Mouse (Mus musculus) neural tube, embryonic 13.5 days (tissue): Measurements from ENCODE around the gene Itga8. TPM values are rescaled to one million over a fixed set of nuclear protein-coding genes. Genes with fewer than 3 reads are reported as not detected.

Source experiments
- ATAC-seq: fragments of 200-750 bp; cut with Nextera tagmentation; 2 replicates; pipeline ENCODE4 v1.8.0; 2017; ENCODE audit warnings: low read depth, mild to moderate bottlenecking, moderate TSS enrichment, moderate library complexity
- H3K27ac ChIP-seq: fragments of 300-500 bp; sonication (generic); replicated peaks from 2 replicates; pipeline ENCODE4 v1.5.1; 2015; ENCODE audit warnings: moderate library complexity, mild to moderate bottlenecking, inconsistent platforms
- H3K27me3 ChIP-seq: fragments of 300-500 bp; sonication (generic); 2 replicates; pipeline ENCODE4 v1.6.1; 2015; ENCODE audit warnings: mild to moderate bottlenecking, inconsistent platforms
- H3K36me3 ChIP-seq: fragments of 300-500 bp; sonication (generic); 2 replicates; pipeline ENCODE4 v1.6.1; 2015; ENCODE audit warnings: mild to moderate bottlenecking, inconsistent platforms
- H3K4me1 ChIP-seq: fragments of 300-500 bp; sonication (generic); replicated peaks from 2 replicates; pipeline ENCODE4 v1.6.1; 2015; ENCODE audit warnings: inconsistent platforms
- H3K4me2 ChIP-seq: fragments of 300-500 bp; sonication (generic); 2 replicates; pipeline ENCODE4 v1.6.1; 2015; ENCODE audit warnings: inconsistent platforms, mild to moderate bottlenecking, moderate library complexity
- H3K4me3 ChIP-seq: fragments of 300-500 bp; sonication (generic); 2 replicates; pipeline ENCODE4 v1.5.1; 2015; ENCODE audit warnings: mild to moderate bottlenecking, inconsistent platforms
- H3K9ac ChIP-seq: fragments of 300-500 bp; sonication (generic); 2 replicates; pipeline ENCODE4 v1.6.1; 2015; ENCODE audit warnings: moderate library complexity, mild to moderate bottlenecking, inconsistent platforms
- H3K9me3 ChIP-seq: fragments of 300-500 bp; sonication (generic); 2 replicates; pipeline ENCODE4 v1.6.1; 2016; ENCODE audit warnings: inconsistent platforms
- WGBS: fragments of 180-500 bp; shearing (Covaris S2); methylation state at CpG from one replicate; pipeline ENCODE4 v1.1.7; 2015; 5-methylcytosine and 5-hydroxymethylcytosine counted together
- polyA plus RNA-seq: library from polyadenylated mRNA; unstranded; fragments of >200 nt; fragmentation: Nextera tagmentation; extraction: Ambion mirVana; gene quantifications from 2 replicates; pipeline ENCODE4 v1.2.1, GENCODE M21; 2015

The Itga8 gene
- polyA plus RNA-seq, 1 experiment from 2014 or later = 3.4 TPM

DNA sequence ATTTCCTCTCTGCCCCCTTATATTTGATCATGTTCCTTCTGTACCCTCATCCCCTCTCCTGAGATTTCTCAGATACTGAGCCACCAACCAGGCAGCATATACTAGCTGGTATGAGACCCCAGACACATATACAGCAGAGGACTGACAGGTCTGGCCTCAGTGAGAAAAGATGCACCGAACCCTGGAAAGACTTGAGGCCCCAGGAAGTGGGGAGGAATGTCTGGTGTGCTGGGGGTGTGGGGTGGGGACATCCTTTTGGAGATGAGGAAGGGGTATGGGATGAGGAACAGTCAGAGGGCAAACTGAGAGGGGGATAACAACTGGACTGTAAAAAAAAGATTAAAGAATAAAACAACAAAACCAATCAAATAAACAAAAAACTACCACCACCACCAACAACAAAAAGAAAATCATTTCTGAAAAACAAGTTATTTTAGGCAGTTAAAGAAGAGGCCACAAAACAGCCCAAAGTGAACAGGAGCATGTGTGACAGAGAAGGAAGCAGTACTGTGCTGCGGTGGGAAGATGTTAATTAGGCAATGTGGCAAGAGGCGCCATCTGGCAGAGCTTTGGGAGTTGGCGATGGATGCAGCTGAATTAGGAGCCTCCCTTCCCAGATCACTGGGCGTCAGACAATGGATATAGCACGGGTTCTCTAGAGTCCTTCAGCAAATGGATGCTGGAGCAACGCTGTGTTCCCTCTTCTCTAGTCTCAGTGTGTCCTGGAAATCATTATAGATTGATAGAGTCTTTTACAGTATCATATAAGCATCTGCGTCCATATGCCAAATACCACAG, 9.5 kb downstream of the Itga8 start:
- H3K4me2 ChIP-seq = no peak overlapping the region
- no peak overlapping the region for H3K9ac ChIP-seq
- WGBS = 38% methylated on average over 8 of the region's 8 CpGs
- peak overlapping the region; percentile 35 for H3K27ac ChIP-seq
- H3K9me3 ChIP-seq = no peaks in the 10 kb centered on the region
- no peaks in the 10 kb centered on the region for H3K36me3 ChIP-seq
- no peak overlapping the region for H3K4me3 ChIP-seq
- H3K4me1 ChIP-seq = peaks cover 9% of the 10 kb centered on the region; the same call in 1 of the 2 replicates
- no peaks in the 10 kb centered on the region for H3K27me3 ChIP-seq
- peak; percentile 92 for ATAC-seq

DNA sequence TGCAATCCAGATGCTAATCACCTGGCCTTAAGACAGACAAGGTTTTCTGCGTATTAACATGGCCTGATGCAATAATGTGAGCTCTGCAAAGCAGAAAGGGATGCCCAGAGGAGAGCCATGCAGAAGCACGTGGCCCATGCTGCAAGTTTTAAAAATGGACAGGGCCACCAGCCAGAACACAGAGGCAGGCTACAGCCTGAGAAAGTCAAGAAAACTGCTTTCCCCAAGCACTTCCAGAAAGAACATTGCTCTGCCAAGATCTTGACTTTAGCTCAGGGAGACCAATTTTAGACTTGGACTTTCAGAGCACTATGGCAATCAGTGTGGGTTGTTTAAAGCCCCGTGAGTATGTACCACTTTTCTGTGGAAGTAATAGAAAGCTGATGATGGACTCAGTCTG, 11.5 kb downstream of the Itga8 start:
- no peaks in the 10 kb centered on the region for H3K27me3 ChIP-seq
- H3K4me1 ChIP-seq = peaks cover 9% of the 10 kb centered on the region; the same call in 1 of the 2 replicates
- H3K4me3 ChIP-seq = no peak overlapping the region
- no peak overlapping the region for H3K9ac ChIP-seq
- H3K9me3 ChIP-seq = no peaks in the 10 kb centered on the region
- H3K27ac ChIP-seq = no peak overlapping the region
- no peaks in the 10 kb centered on the region for H3K36me3 ChIP-seq
- no peak for ATAC-seq
- no peak overlapping the region for H3K4me2 ChIP-seq
- 87% methylated on average over 3 of the region's 3 CpGs for WGBS

DNA sequence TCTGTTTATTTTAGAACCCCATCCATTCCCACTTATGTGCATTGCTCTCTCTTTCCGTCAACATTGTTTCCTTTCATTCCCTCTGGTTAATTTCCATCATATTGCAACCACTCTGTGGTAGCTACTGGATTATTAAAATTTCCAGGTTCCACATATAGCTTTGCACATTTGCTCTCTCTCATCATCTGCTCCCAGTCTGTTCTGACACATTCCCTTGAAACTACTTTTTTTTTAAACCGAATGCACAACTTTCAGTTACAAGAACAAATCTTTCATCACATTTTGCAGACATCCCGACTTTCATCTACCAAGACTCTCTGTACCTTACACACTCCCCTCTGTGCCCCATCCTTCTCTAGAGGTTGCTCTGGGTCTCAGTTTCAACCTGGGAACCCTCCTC, 13.9 kb downstream of the Itga8 start:
- 86% methylated on average over 3 of the region's 3 CpGs for WGBS
- H3K4me3 ChIP-seq = no peak overlapping the region
- no peak overlapping the region for H3K4me2 ChIP-seq
- H3K36me3 ChIP-seq = no peaks in the 10 kb centered on the region
- no peaks in the 10 kb centered on the region for H3K9me3 ChIP-seq
- H3K27ac ChIP-seq = no peak overlapping the region
- H3K4me1 ChIP-seq = peaks cover 5% of the 10 kb centered on the region; the same call in 1 of the 2 replicates
- no peaks in the 10 kb centered on the region for H3K27me3 ChIP-seq
- no peak overlapping the region for H3K9ac ChIP-seq
- ATAC-seq = no peak

DNA sequence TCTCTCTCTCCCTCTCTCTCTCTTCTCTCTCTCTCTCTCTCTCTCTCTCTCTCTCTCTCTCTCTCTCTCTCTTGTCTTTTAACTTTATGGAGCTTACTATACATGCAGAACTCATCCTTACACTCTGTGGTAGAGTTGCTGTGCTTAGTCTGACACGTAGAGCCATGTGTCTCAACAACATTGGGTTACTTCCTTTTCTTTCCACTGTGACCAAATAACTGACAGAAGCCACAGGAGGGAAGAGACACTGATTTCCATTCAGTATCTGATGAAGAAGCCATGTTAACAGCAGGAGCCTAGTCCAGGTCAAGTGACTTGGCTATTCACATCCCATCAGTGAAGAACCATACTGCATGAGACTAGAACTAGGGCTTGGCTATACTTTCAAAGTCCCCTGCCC, 21.1 kb downstream of the Itga8 start:
- no peak overlapping the region for H3K4me2 ChIP-seq
- no peaks in the 10 kb centered on the region for H3K9me3 ChIP-seq
- no peak for ATAC-seq
- H3K9ac ChIP-seq = no peak overlapping the region
- no peak overlapping the region for H3K27ac ChIP-seq
- WGBS = 70% methylated on average over 1 of the region's 1 CpGs
- H3K4me3 ChIP-seq = no peak overlapping the region
- no peaks in the 10 kb centered on the region for H3K36me3 ChIP-seq
- no peaks in the 10 kb centered on the region for H3K27me3 ChIP-seq
- H3K4me1 ChIP-seq = no peaks in the 10 kb centered on the region

GRCm38 (mm10) chr2:12279070-12279612, 22.6 kb downstream of the Itga8 start:
- no peaks in the 10 kb centered on the region for H3K4me1 ChIP-seq
- H3K4me3 ChIP-seq = no peak overlapping the region
- ATAC-seq = no peak
- H3K27me3 ChIP-seq = no peaks in the 10 kb centered on the region
- no peaks in the 10 kb centered on the region for H3K36me3 ChIP-seq
- H3K9ac ChIP-seq = no peak overlapping the region
- H3K9me3 ChIP-seq = no peaks in the 10 kb centered on the region
- no peak overlapping the region for H3K27ac ChIP-seq
- WGBS = 54% methylated on average over 4 of the region's 4 CpGs
- no peak overlapping the region for H3K4me2 ChIP-seq

DNA sequence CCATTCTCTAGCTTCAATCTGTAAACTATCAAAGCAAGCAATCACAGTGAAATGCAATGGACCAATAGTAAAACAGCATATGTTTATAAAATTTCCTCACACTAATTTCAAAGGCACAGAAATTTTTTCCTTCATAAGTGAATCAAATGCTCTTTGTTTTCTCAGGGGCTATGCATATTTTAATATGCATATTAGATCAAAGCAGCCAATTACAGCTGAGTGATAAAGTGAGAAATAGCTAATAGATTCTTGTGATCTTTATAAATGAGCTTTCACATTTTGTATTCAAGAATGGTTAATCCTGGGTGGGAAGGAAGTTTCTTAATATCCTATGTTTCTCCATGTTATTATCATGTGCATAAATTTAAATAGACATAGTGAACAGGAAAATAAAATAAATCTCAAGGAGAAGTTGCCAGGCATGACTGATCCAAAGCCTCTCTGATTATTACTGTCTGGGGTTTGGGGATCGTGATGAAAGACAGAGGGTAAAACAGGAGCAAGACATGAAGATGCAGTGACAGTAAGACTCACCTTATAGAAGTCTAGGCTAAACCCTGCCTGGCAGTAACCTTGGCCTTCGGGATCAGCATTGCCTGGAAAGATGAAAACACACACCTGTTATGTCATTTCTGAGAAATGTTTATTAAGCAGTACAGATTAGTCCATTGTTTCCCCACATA, 44.9 kb downstream of the Itga8 start:
- H3K4me1 ChIP-seq = no peaks in the 10 kb centered on the region; the same call in 1 of the 2 replicates
- 80% methylated on average over 2 of the region's 2 CpGs for WGBS
- H3K4me2 ChIP-seq = no peak overlapping the region
- no peaks in the 10 kb centered on the region for H3K36me3 ChIP-seq
- no peak overlapping the region for H3K9ac ChIP-seq
- H3K27ac ChIP-seq = no peak overlapping the region
- H3K9me3 ChIP-seq = no peaks in the 10 kb centered on the region
- H3K4me3 ChIP-seq = no peak overlapping the region
- ATAC-seq = no peak
- H3K27me3 ChIP-seq = no peaks in the 10 kb centered on the region

DNA sequence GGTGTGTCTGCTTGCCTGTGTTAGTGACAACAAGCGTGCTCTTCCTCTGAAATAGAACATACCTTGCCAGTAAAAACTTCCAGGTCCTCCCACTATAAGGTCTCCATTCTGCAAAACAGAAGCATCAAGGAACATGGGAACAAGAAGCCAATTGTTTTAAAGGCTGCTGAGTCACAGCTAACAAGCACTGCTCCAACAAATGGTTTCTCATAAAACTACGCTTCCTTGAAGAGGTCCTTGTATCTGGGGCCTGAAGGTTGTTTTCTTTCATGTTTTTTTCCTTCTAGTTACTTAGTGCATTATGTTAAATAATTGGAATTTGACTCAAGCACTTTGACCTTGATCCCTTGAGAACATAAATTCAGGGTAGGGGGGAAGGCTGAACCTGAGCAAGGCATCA, 45.8 kb downstream of the Itga8 start:
- Histone ChIP-seq H3K4me3 (no peak overlapping the region), H3K27me3 (no peaks in the 10 kb centered on the region), H3K9ac (no peak overlapping the region), H3K27ac (no peak overlapping the region), H3K9me3 (no peaks in the 10 kb centered on the region), H3K36me3 (no peaks in the 10 kb centered on the region), H3K4me2 (no peak overlapping the region), H3K4me1 (no peaks in the 10 kb centered on the region; the same call in 1 of the 2 replicates)
- 73% methylated on average over 2 of the region's 2 CpGs for WGBS
- no peak for ATAC-seq

DNA sequence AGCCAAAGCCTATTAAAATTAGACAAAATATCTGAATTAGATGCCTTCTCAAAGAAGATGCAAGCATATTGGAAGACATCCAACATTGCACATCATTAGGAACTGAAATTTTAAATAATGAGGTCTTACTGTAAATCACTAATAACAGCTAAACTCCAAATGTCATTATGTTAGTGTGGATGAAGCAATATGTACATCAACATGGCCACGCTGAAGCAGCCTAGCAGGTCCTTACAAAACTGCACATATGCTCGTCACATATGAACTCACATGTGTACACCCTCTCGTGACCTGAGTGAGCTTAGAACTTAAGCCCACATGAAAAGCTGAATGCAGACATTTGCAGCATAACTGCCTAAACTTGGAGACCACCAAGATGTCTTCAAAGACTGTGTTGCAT, 66.4 kb downstream of the Itga8 start:
- H3K9ac ChIP-seq = no peak overlapping the region
- no peaks in the 10 kb centered on the region for H3K9me3 ChIP-seq
- H3K4me3 ChIP-seq = no peak overlapping the region
- 89% methylated on average over 3 of the region's 3 CpGs for WGBS
- no peak overlapping the region for H3K4me2 ChIP-seq
- H3K4me1 ChIP-seq = no peaks in the 10 kb centered on the region
- no peak for ATAC-seq
- no peak overlapping the region for H3K27ac ChIP-seq
- no peaks in the 10 kb centered on the region for H3K27me3 ChIP-seq
- no peaks in the 10 kb centered on the region for H3K36me3 ChIP-seq

DNA sequence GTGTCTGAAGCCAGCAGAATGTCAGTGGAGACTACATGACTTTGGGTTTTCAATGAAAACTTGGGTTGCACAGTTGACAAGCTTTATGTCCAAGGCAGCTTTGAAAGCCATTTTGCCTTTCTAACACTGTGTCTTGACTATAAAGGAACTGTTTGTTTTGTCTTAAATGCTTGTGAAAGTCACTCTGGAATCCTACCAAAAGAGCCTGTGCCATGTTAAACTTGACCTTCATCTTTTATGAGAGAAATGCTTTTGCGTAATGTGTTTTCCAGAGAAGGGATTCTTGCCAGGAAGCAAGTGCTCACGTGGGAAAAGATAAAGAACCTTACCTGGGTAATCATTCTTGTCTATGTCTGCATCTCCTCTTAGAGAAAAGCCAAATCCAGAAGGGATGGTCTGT, 72.0 kb downstream of the Itga8 start:
- Histone ChIP-seq H3K9me3 (no peaks in the 10 kb centered on the region), H3K4me3 (no peak overlapping the region), H3K4me1 (no peaks in the 10 kb centered on the region), H3K36me3 (no peaks in the 10 kb centered on the region), H3K27ac (no peak overlapping the region), H3K9ac (no peak overlapping the region), H3K27me3 (no peaks in the 10 kb centered on the region), H3K4me2 (no peak overlapping the region)
- ATAC-seq = no peak
- 76% methylated on average over 2 of the region's 2 CpGs for WGBS

- Histone ChIP-seq H3K4me3 (no peak overlapping the region), H3K4me1 (no peaks in the 10 kb centered on the region), H3K27me3 (no peaks in the 10 kb centered on the region), H3K27ac (no peak overlapping the region), H3K36me3 (no peaks in the 10 kb centered on the region), H3K9ac (no peak overlapping the region), H3K9me3 (no peaks in the 10 kb centered on the region), H3K4me2 (no peak overlapping the region)
- WGBS = 82% methylated on average over 3 of the region's 3 CpGs
- no peak for ATAC-seq
These were observed 73.4 kb downstream of the Itga8 start for GRCm38 (mm10) chr2:12228335-12228734.

DNA sequence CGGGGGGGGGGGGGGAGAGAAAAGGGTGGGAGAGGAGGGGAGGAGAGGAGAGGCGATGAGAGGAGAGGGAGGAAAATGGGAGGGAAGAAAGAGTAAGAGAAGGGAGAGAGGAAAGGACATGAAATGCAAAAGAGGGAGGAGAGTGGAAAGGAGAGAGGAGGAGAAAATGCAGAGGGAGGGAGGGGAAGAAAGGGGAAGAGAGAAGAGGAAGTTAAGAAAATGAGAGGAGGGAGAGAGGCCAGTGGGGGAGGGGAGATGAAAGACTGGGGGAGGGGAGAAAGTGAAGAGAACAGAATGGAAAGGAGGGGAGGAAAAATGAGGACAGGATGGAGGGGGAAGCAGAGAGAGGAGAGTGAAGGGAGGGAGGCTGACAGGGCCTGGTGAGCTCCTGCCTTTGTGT, 74.5 kb downstream of the Itga8 start:
- no peaks in the 10 kb centered on the region for H3K36me3 ChIP-seq
- no peaks in the 10 kb centered on the region for H3K9me3 ChIP-seq
- H3K4me2 ChIP-seq = no peak overlapping the region
- H3K4me1 ChIP-seq = no peaks in the 10 kb centered on the region
- no peak overlapping the region for H3K4me3 ChIP-seq
- no peak overlapping the region for H3K9ac ChIP-seq
- H3K27ac ChIP-seq = no peak overlapping the region
- WGBS = 51% methylated on average over 2 of the region's 2 CpGs
- no peaks in the 10 kb centered on the region for H3K27me3 ChIP-seq
- no peak for ATAC-seq

- H3K27ac ChIP-seq = no peak overlapping the region
- WGBS = 87% methylated on average over 1 of the region's 1 CpGs
- no peak overlapping the region for H3K4me2 ChIP-seq
- ATAC-seq = no peak
- H3K4me3 ChIP-seq = no peak overlapping the region
- no peak overlapping the region for H3K9ac ChIP-seq
- no peaks in the 10 kb centered on the region for H3K4me1 ChIP-seq
- H3K36me3 ChIP-seq = no peaks in the 10 kb centered on the region
- no peaks in the 10 kb centered on the region for H3K27me3 ChIP-seq
- H3K9me3 ChIP-seq = no peaks in the 10 kb centered on the region
These were observed 75.4 kb downstream of the Itga8 start for GRCm38 (mm10) chr2:12226367-12226766.
